Mouse (Mus musculus) embryonic fibroblast, embryonic 13.5 days (primary cell): ENCODE data around the gene Akt3.

ENCODE experiments used
- CTCF ChIP-seq: IDR thresholded peaks from 2 replicates; pipeline ENCODE4 v1.5.1; 2011; ENCODE audit warnings: mild to moderate bottlenecking, control low read depth, low read length, moderate library complexity, borderline replicate concordance; ENCODE audit not compliant: insufficient read depth
- POLR2A ChIP-seq: IDR thresholded peaks from 2 replicates; pipeline ENCODE4 v1.6.1; 2011; ENCODE audit warnings: low read depth, mild to moderate bottlenecking, control low read depth, low read length, moderate library complexity

DNA sequence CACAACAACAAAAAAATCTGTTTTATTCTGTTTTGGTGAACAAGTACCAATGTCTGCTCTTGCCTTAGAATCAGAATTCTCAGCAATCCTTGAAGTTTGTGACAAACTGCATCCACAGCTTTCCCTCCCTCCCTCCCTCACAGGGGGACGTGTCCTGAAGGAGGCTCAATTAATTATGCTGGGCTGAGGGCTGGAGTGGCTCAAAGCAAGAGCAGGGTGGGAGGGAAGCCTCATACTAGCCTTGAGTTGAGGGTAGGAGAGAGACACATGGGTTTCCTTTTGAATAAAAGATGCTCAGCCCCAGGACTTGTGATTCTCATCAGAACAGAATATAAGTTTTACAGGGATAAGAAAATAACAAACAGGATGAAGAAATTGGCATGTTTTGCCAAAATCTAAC, 225.8 kb downstream of the Akt3 start:
- no peak for TF ChIP-seq CTCF
- TF ChIP-seq POLR2A = no peak
